Mouse (Mus musculus) inflammation-experienced regulatory T-cells, adult 6 months (primary cell): ENCODE measurements around the gene Strn3. TPM values are rescaled to one million over a fixed set of nuclear protein-coding genes. Genes with fewer than 3 reads are reported as not detected.
A peak's percentile ranks its signal among the peaks of the same experiment; 100 is the strongest.
"Not testable (repeated sequence)": the region's sequence is repeated elsewhere in the genome, so short reads cannot be mapped to it uniquely, and the experiment has no call there.

Experiments used
- ATAC-seq: one replicate; pipeline ENCODE4 v1.8.0; 2017
- polyA plus RNA-seq, 3 experiments: library from polyadenylated mRNA; unstranded; fragments of 100-300 nt; shearing (Covaris generic); gene quantifications; one replicate each; pipeline ENCODE4 v1.2.1; 2017

Strn3 gene
- polyA plus RNA-seq, 3 experiments from 2014 or later: 16.4 to 28.4 (median 27.7) TPM

DNA sequence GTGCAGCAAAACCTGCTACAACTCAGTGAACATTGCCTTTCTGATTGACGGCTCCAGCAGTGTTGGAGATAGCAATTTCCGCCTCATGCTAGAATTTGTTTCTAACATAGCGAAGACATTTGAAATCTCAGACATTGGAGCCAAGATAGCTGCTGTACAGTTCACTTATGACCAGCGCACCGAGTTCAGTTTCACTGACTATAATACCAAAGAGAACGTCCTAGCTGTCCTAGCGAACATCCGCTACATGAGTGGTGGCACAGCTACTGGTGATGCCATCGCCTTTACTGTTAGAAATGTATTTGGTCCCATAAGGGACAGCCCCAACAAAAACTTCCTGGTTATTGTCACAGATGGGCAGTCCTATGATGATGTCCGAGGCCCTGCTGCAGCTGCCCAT lies 88.4 kb downstream of the Strn3 start:
- no peak for ATAC-seq

DNA sequence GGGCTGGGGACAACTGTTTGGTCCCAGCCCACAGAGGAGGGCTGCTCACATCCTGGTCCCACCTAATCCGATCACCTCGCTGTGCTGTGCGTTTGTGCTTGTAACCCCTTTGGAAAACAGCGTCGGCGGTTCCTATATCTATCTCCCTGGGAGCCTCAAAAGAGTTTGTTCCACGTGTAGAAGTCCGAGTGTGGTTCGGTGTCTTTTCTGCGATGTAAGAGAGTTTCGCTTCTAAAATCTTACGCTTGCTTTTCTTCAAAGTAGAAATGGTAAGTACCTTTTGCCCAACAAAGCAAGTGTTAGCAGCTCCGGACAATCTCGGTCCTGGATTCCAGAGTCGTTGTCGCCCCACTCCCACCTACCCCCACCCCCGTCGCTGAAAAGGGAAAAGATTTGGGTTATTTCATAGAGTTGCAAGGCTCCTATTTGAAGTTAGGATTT lies 97.6 kb downstream of the Strn3 start:
- ATAC-seq: peak; percentile 28

- ATAC-seq: peak; percentile 21
Measured at GRCm38 (mm10) chr12:51593229-51594029, 98.3 kb downstream of the Strn3 start, which contains the start of gene Coch. Gene Coch, plus strand, starts transcription at chr12:51593341.

DNA sequence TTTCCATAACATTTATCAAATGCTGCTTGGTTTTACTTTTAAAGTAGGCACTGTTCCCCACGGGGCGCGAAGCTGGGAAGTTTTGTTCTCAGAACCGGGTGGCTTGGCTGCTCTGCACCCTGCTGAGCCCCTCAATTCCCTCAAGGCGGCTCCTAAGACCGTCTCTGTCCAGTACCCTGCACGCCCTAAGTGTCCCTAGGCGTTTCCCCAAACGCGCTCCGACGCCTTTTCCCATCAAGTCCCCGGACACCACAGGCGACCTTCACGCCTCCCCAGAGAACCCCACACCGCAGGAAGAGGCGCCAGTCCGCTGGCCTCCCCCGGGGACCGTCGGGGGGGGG lies 98.8 kb downstream of the Strn3 start:
- no peak for ATAC-seq

- no peak for ATAC-seq
Measured at GRCm38 (mm10) chr12:51591921-51592320, 99.8 kb downstream of the Strn3 start.

DNA sequence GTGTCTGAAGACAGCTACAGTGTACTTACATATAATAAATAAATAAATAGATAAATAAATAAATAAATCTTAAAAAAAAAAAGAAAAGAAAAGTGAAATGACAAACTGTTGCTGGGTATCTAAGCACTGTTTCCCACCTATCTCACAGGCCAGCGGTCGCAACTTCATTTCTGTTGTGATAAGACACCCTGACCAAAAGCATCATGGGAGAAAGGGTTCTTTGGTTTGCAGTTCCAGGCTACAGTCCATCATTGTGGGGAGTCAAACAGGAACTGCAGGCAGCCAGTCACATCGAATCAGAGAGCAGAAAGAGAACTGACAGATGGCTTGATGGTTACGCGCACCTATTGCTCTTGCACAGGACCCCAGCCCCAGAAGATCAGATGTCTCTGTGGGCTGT lies 102.4 kb downstream of the Strn3 start:
- ATAC-seq: no peak

DNA sequence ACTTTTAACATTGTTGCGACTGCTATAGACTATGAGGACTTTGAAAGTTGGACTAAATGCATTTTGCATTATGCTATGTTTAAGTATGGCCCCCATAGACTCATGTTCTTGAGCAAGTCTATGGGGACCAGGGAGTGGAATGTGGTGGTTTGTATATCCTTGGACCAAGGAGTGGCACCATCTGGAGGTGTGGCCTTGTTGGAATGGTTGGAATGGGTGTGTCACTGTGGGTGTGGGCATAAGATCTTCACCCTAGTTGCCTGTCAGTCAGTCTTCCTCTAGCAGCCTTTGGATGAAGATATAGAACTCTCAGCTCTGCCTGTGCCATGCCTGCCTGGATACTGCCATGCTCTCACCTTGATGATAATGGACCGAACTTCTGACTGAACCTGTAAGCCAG lies 113.9 kb downstream of the Strn3 start:
- ATAC-seq: not testable (repeated sequence)

DNA sequence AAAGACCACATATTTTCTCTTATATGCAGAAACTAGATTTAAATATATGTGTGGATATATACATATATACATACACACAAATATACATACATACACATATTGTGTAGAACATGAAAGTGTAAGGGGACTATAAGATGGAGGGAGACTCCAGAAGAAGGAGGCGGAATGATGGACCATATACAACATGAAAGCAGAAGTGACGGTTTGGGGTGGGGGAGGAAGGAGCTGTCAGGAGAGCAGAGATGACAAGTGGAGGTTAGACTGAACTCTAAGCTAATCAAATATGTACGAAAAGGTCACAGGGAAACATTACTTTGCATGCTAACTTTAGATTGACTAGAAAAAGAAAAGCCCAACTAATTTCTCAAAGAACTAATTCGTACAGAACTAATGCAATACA lies 119.0 kb downstream of the Strn3 start:
- ATAC-seq: no peak

- no peak for ATAC-seq
Measured at GRCm38 (mm10) chr12:51569944-51570343, 121.8 kb downstream of the Strn3 start.

- ATAC-seq: no peak
Measured at GRCm38 (mm10) chr12:51569472-51569871, 122.2 kb downstream of the Strn3 start.

GRCm38 (mm10) chr12:51567225-51567624 lies 124.5 kb downstream of the Strn3 start:
- ATAC-seq: no peak

- ATAC-seq: no peak
Measured at GRCm38 (mm10) chr12:51561416-51561815, 130.3 kb downstream of the Strn3 start.

Other genes starting within 250 kb of the Strn3 start
- 1 to 10 TPM in 2 of 3 experiments, under 1 TPM in 1; 0.91 to 4.0 (median 1.1) TPM for gene Coch, start 98.6 kb downstream of the Strn3 start, polyA plus RNA-seq
- gene Ap4s1, start 864 bp downstream of the Strn3 start, polyA plus RNA-seq: 10 to 100 TPM; 14.2 to 16.3 (median 16.2) TPM
- 10 to 100 TPM; 58.9 to 78.1 (median 63.5) TPM for gene Hectd1, start 137.6 kb upstream of the Strn3 start, polyA plus RNA-seq